Mouse (Mus musculus): ENCODE data around the gene Med12. TPM values are rescaled to one million over a fixed set of nuclear protein-coding genes. Genes with fewer than 3 reads are reported as not detected.

Gene Med12
- polyA plus RNA-seq (2017; shearing (Covaris generic)), result 66.4 TPM

GRCm38 (mm10) chrX:101273875-101274738, at the start of gene Med12:
TSS of gene Med12 (plus strand) at chrX:101274030.

GRCm38 (mm10) chrX:101253952-101254729, 19.7 kb upstream of the Med12 start, which contains the start of gene Foxo4:
TSS of gene Foxo4 (plus strand) at chrX:101254528.

GRCm38 (mm10) chrX:101263892-101264291, 9.9 kb upstream of the Med12 start, which contains the start of gene Gm614:
TSS of gene Gm614 (minus strand) at chrX:101263992.

GRCm38 (mm10) chrX:101268025-101268754, 5.6 kb upstream of the Med12 start, which contains the start of gene Il2rg:
TSS of gene Il2rg (minus strand) at chrX:101268255.

GRCm38 (mm10) chrX:101268755-101269124, 5.1 kb upstream of the Med12 start, which contains the start of gene Gm20489:
TSS of gene Gm20489 (minus strand) at chrX:101269023.

GRCm38 (mm10) chrX:101299055-101299454, 25.2 kb downstream of the Med12 start, which contains the start of gene Nlgn3:
TSS of gene Nlgn3 (plus strand) at chrX:101299168.

Other genes with a start within 250 kb of the Med12 start
- gene Tex11, start 214.4 kb upstream of the Med12 start, polyA plus RNA-seq (2017; shearing (Covaris generic)), result not detected
- 1.0 TPM for gene Slc7a3, start 188.0 kb upstream of the Med12 start, polyA plus RNA-seq (2017; shearing (Covaris generic))
- gene Snx12, start 51.5 kb upstream of the Med12 start, polyA plus RNA-seq (2017; shearing (Covaris generic)), result 51.6 TPM
- 1.6 TPM for gene Foxo4, start 19.5 kb upstream of the Med12 start, polyA plus RNA-seq (2017; shearing (Covaris generic))
- gene Gm614, start 10.0 kb upstream of the Med12 start, polyA plus RNA-seq (2017; shearing (Covaris generic)), result 3.7 TPM
- gene Il2rg, start 5.8 kb upstream of the Med12 start, polyA plus RNA-seq (2017; shearing (Covaris generic)), result 1,832 TPM
- gene Gm20489, start 5.0 kb upstream of the Med12 start, polyA plus RNA-seq (2017; shearing (Covaris generic)), result not detected
- gene Nlgn3, start 25.1 kb downstream of the Med12 start, polyA plus RNA-seq (2017; shearing (Covaris generic)), result not detected
- gene Gjb1, start 102.3 kb downstream of the Med12 start, polyA plus RNA-seq (2017; shearing (Covaris generic)), result not detected
- gene Zmym3, start 146.8 kb downstream of the Med12 start, polyA plus RNA-seq (2017; shearing (Covaris generic)), result 10.3 TPM
- gene Nono, start 155.3 kb downstream of the Med12 start, polyA plus RNA-seq (2017; shearing (Covaris generic)), result 227 TPM
- gene Itgb1bp2, start 175.1 kb downstream of the Med12 start, polyA plus RNA-seq (2017; shearing (Covaris generic)), result not detected

Measured in effector memory CD4-positive, alpha-beta T cell, adult 7 months (primary cell).